Mouse (Mus musculus): ENCODE measurements at regions not wholly inside any gene's neighbourhood (a gene's known extent, or its start where the extent isn't known, plus 50 kb on each side); places are given as distances from the start of the nearest gene placed in this dataset.

DNA sequence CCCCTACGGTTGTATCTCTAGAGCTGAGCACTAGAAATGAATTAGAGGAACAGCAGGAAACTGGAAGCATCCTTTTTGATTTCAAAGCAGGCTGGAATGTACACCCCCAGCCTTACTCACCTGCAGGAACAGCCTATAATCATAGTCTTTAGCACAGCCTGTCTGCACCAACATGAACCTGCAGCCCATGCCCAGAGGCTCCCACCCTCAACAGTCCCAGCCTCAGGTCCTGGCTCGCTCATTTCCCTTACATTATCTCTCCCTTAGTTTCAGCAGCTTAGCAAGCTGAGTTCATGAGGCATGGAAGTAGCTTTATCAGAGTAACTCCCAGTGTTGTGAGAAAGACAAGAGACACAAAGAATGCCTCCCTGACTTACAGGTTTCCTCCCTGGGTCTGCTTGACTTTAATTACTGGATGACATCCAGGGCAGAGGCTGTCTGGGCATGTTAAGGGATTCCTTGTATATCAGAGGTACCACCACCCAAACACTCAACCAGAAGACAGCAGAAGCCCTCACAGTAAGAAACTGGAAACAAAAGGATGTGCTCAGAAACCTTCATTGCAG is 551.2 kb downstream of the Efnb2 start:
- TF ChIP-seq CHD2 (IDR thresholded peaks at IDR 0.05; ENCODE audit: low read depth, low read length), result no peak
- no peak for TF ChIP-seq HCFC1 (IDR thresholded peaks at IDR 0.05; ENCODE audit: borderline replicate concordance, insufficient read depth, low read length)

Measured in ES-E14 (cell line).